Mouse (Mus musculus) megakaryocyte, embryonic 14.5 days (primary cell): Measurements from ENCODE around the gene Hist1h1c.

Source experiments
- FLI1 ChIP-seq: IDR thresholded peaks from 2 replicates; pipeline ENCODE4 v1.6.1; 2012; ENCODE audit warnings: low read length, inconsistent platforms, mixed read lengths
- GATA1 ChIP-seq: IDR thresholded peaks from 3 replicates; pipeline ENCODE4 v1.6.1; 2012; ENCODE audit warnings: mixed read lengths, low read length, inconsistent platforms, borderline replicate concordance

DNA sequence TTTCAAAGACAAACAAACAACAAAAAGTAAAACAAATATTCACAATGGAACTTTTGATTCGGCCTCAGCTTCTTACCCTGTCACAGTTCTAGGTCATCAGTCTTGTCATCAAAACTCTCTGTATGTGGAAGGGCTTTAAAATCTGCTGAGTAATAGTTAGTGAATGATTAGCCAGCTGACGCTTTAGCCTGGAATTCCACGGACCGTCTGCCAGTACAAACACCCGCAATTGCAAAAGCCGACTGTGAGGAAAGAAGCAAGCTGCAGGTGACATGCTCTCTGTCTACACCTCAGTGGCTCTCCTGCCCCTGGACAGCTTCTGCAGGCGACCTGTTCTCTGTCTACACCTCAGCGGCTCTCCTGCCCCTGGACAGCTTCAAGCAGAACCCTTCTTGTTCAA, 8.1 kb upstream of the Hist1h1c start:
- no peak for TF ChIP-seq GATA1
- TF ChIP-seq FLI1, result no peak
